Mouse (Mus musculus) kidney, postnatal 14 days (tissue): ENCODE data around the gene Hmcn1.

ENCODE experiments used
- DNase-seq: peaks from one replicate; pipeline ENCODE4 v3.0.0; 2022; ENCODE audit warnings: mixed read lengths

Gene Hmcn1

DNA sequence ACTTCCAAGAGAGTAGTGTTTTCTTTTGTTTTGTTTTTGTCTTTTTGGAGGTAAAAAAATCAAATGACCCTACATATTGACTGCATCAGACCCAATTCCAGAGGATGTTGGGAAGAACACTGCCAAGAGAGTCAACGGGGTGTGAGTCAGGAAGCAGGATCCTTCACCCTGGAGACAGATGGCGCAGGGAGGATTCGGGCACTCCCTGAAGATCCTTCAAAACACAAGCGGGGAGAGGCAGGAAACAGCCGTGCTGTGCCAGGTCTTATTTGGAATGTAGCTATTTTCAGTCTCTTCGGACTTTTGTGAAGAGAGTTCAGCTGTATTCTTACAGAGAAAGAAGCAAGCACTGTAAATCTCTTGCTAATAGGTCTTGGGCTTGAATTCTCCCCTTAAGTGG lies 120.0 kb downstream of the Hmcn1 start:
- DNase-seq: peak; percentile 75

DNA sequence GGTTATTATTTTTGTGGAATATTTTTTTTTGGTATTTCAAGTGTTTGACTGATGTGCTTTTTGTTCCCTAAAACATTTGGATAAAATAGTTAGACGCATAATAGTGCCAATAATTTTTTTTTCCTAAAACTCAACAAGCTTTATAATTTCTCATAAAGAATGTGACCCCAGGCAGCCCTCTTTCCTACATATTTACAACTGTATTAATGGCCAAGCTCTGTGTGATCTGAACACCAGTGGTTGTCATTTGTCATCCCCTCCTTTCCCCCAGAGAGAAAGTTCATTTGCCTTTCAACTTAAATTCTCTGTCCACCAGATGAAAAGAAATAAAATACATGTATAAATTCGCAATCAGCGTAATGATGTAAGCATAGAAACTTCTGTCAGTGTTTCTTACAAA lies 121.1 kb downstream of the Hmcn1 start:
- no peak for DNase-seq

DNA sequence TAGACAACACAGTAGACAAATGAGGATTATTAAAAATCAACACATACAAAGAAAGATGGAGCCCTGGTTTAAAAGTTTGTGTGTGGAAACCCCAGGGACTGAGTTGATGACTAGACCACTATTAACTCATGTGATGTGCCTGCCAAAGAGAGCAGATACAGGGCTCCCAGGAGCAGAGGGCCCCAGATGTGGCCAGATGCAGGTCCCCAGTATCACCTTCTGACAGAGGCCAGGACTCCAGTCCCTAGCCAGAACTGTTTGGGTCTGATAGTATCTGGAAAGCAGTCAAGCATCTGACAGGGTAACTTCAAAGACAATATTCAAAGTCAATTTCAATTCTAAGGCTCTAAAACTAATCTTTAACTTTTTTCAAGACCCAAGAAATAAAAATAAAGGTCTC lies 124.0 kb downstream of the Hmcn1 start:
- DNase-seq: no peak

DNA sequence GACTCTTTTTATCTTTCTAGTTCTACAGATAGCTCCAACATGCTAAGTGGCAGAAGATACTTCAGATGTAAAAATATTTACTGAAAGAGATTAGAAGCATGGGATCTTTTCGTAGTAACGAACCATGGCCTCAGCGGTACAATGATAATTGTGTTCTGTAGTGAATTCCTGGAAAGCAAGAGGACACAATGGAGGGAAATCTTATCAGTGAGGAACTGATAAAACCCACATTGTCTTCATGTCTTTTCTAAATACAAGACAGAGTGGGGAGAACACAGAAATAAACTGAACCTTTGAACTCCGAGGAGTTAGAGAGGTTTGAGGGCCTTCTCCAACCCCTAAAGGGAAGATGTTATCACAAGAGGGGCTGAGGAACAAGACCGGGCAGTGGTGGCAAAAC lies 126.6 kb downstream of the Hmcn1 start:
- no peak for DNase-seq

DNA sequence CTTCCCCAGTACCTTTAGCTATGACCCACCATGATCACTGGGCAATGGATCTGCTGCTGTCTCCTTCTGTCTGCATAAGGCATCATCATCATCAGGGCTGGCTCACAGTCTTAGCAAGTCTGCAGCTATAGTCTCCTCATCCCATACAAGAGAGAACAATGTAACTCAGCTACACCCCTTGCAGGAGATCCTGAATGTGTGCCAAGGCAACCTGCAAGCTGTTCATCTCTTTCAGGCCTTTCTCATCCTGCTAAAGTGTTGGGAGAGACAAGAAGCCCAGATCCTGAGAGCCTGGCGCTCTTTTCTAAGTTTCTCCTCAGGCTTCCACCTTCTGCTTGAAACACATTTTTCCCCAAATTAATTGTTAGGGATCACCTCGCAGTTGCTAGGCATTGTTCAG lies 135.5 kb downstream of the Hmcn1 start:
- DNase-seq: no peak

DNA sequence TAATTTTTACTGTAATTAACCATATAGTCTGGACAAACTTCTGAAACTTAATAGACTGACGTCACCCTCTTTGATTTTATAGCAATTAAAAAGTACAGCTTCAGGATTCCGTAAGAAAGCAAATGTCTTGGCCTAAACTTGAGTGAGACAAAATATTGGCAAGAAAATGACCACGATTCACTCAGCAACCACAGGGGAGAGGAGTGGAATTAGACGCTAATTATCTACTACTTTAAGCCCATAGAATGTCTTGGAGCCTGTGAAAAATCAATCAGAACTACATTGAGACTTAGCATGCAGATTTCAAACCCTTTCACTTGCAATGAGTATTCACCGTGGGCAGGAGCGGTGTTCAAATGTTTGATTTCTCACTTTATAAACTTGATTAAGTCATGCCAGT lies 159.8 kb downstream of the Hmcn1 start:
- no peak for DNase-seq

DNA sequence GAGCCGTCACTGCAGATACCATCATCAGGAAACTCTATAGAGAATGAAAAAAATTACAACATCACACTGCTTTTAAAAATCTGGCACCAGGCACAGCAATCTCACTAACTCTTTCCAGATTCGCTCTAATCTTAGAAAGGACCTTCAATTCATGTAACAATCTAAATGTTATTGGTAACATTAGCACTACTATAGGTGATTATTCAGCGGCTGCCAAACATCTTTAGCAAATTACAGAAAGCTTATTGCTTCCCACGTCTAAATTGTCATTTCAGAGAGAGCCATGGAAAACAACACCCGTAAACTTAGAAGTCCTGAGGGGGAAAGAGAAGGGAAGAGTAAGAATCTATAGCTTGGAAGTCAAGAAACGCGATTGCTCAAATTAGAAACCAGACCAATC lies 163.4 kb downstream of the Hmcn1 start:
- DNase-seq: no peak

DNA sequence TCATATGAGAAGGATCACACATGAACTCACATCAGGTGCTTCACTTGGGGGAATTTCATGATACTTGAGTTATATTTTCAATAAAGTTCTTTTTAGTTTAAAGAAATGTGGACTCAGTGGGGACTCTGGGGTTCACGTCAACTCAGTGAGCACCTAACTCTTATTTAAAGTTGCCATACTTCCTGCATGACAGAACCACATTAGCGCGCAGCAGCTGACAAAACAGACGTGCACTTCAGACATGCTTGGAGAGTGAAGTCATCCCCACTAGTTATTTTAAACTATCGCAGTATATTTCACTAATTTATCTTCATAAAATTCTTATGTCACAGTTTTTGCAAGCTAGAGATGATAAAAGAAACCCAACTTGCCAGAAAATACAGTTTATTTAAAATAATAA lies 166.1 kb downstream of the Hmcn1 start:
- DNase-seq: no peak

DNA sequence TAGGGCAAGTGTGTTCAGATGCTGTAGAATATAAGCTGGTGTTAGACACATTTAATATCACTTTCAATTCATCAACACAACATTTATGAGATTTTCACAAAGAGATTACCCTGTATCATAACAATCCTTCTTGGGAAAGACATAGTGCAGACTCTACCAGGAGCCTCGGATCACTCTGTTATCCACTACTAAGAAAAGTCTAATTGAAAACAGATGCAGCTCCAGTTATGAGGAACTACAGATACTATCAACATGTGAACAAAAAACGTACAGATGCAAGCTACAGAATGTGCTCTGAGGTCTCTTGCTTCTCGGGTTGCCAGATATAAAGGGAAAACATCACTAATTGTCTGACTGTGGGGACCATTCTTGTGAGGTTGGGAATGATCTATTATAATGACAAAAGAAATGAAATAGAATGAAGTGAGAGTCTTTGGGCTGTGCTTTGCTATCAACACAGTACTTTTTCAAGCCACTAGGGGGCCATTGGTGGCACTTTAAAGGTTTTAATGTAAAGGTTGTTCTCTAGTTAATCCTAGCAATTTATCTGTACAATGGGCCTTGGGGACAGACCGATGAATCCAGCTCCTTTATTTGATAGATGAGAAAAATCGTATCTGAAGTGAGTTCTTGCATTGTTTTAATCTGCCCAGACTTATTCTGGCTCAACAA lies 168.8 kb downstream of the Hmcn1 start:
- DNase-seq: no peak

DNA sequence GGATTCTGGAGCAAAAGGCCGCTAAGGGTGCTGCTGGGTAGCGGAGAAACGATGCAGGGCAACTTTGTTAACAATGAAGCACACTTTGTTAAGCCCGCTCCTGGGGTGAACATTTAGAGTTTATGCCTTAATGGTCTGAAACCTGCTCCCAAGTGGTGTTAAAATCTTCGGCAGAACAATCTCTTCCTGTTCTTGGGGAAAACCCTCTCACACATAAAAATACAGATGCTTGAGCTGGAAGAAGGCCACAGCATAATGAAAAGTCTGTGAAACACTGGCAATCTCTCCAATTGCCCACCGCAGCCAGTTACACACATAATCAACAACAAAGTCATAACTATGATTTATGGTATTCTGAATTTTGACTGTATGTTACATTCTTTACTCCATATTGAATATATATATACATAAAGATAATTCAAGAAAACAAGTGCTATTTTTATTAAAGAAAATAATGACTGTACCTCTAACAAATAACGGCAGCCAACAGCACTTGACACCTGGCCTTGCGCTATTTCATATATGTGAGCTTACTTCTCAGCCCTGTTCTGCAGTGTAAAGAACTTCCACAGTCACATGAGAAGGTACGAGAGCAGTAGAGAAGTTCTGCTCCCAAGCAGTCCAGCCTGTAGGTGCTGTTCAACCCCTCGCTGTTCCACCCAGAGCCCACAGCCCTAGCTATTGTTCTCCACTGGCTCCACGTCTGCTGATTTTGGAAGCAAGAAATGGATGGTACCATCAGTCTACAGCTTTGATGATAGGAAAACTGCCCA lies 177.0 kb downstream of the Hmcn1 start:
- no peak for DNase-seq

DNA sequence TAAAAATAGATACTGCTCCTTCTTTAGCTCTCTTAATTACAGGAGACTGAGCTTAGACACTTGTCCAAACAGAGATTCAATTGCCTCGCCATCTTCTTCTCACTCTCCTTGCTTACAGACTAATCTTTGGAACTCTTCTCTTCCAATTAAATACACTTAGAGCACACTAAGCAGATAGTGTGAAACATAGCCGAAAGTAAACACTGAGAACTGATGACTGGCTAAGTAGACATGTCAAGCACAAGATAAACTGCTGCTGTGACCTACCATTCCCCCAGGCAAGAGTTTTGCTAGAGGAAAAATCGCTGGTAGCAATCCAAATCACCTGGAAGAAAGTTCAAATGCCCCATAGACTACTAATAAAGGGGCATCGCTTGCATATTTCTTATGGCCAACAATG lies 178.3 kb downstream of the Hmcn1 start:
- DNase-seq: no peak

DNA sequence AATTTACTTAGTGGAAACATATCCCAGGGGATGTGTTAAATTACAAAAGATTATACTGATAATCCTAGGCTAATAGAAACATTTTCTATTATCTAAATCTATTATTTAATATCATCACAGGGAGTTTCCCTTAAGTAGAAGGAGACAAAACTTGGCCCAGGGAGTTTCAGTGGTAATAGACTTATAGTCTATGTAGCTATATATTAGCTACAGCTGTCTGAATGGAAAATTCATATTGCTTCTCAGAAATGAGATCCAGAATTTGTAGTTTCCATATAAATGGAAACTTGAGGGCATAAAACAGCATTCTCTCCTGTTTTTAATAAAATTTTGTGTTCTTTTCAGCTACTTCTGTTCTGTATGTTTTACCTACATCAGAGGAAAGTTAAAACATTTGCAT lies 179.9 kb downstream of the Hmcn1 start:
- DNase-seq: no peak

DNA sequence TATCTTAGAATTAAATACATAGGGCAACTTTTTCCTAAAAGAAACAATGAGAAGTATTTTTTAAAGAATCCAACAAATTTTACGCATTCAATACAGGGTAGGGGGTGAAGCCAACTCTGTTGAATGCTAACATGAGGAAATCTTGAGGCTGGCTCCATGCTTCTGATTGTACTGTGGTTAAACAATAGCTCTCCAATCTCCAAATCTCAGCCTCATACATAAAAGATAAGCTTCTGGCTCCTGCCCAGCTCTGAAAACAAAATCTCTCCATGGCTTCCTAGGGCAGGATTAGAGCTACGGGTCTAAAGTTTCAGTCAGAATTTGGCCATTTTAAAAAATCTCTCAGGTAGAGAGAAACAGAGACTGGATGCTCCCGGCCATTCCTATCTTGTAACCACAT lies 186.4 kb downstream of the Hmcn1 start:
- DNase-seq: no peak

DNA sequence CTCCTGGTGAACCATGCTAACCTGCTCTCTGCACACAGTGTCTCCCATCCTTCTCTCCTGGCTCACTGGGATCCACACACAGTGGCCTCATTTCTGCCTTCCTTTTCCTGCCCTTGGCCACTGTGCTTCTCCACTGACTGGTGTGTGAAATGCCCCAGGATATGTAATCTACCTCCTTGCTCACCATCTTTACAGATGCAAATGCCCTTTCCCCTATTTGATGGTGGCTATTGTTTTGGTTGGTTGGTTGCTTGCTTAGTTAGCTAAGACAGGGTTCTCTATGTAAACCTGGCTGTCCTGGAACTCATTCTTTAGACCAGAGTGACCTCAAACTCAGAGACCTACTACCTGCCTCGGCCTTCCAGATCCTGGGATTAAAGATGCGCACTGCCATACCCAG lies 187.8 kb downstream of the Hmcn1 start:
- no peak for DNase-seq

DNA sequence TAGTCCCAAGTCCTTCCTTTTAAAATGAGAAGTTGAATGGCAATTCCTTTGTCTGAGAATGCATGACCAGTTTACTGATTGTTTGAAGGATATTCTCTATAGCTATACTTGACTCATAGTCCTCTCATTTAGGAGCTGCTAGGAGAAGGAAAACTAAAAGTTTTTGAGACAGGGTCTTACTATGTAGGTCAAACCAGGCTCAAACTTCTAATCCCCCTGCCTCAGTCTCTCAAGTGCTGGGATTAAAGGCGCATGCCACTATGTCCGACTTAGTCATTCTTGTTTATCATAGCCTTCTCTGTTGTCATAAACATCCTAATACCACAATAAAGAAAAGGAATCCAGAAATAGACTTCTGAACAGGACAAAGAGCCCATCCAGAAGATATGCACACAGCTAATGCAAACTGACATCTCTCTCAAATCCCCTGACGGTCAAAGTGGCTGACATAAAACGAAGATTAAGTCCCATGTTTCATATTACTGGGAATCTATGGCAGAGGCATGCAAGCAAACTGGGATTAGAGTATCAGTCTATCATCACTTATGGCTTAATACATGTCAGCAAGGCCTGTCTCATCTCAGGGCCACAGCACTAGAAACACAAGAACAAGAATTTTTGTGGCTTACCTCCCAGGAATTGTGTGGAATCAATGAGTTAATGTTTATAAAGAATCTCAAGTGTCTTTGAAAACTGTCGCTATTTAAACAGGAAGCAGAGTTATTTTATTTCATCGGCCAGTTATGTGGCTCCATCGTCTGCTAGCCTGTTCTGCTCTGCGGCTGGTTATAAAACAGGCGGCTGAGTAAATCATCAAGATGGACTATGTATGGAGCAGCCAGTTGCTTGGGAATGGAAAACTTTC lies 188.8 kb downstream of the Hmcn1 start:
- DNase-seq: peak; percentile 26

DNA sequence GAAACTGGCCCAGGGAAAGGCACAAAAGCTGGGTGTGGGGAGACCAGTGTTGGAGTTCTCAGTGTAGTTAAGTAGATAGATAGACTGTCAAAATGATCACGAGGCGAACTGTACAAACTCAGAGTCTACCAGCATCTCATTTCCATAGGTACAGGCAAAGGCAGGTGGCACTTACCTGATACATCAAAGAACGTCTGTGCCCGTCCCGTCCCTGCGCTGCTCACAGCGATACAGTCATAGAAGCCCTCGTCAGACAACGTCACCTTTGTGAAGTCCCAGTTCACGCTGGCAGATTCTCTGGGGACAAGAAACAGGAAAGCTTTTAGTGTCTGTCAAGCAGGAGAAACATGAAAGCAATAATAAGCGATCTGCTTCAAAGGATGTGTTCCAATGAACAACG lies 190.6 kb downstream of the Hmcn1 start:
- no peak for DNase-seq

DNA sequence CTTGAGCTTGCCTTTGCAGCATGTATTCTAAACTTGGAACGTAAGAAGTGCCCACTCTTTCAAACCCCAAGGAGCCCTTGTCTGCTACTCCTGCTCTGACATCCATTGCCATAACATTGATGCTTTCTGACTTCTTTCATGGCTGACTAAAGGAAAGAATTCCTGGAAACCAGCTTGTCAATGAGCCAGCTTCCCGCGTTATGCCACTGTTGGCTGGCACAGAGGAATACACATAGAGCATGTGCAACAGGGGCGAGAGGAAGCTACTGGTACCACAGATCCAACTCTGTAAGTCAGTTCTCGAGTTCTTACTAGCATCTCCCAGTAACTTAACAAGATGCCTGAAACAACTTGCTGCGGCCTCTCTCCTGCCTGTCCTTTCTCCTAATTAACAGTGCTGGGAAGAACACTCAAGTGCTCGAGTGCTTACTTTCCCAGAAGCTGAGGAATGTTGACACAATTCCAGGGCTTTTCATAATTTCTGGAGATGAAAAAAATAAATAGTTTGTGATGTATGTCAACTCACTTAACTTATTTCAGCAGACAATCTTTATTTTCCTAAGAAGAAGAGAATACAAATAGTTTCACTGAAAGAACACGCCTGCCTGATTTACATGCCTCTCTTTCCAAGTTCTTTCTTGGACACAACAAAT lies 192.5 kb downstream of the Hmcn1 start:
- DNase-seq: no peak

DNA sequence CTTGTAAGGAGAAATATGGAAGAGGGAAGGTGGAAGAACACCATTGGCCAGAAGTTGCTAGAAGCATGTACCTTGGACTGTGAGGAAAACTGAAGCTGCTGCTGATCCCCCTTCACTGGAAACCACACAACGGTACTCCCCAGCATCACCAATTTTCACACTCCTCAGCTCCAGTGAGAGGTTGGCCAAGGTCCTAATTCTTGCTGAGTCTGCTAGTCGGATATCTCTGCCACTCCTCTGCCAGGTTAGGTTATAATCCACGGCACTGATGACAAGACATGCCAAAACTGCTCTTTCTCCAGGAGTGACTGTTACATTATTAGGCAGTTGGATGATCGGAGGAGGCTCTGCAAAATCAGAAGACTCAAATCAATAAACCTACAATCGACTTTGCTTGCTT lies 194.6 kb downstream of the Hmcn1 start:
- no peak for DNase-seq

DNA sequence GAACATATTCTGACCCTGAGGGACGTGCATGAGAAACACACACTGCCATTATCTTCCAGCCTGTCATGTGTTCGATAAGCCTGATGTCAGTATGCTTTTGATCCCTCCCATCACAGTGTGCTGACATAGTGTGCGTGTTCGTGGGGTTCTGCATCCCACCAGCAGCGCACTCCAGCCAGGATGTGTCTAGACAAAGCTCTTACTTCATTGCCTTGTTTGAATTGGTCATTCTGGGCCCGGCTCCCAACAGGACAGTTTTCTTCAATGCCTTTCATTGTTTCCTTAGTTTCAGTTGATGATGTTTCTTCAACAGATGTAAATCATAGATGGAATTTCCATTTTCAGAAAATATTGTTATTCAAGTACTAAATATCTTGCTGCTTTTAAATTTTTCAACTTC lies 206.5 kb downstream of the Hmcn1 start:
- DNase-seq: no peak

DNA sequence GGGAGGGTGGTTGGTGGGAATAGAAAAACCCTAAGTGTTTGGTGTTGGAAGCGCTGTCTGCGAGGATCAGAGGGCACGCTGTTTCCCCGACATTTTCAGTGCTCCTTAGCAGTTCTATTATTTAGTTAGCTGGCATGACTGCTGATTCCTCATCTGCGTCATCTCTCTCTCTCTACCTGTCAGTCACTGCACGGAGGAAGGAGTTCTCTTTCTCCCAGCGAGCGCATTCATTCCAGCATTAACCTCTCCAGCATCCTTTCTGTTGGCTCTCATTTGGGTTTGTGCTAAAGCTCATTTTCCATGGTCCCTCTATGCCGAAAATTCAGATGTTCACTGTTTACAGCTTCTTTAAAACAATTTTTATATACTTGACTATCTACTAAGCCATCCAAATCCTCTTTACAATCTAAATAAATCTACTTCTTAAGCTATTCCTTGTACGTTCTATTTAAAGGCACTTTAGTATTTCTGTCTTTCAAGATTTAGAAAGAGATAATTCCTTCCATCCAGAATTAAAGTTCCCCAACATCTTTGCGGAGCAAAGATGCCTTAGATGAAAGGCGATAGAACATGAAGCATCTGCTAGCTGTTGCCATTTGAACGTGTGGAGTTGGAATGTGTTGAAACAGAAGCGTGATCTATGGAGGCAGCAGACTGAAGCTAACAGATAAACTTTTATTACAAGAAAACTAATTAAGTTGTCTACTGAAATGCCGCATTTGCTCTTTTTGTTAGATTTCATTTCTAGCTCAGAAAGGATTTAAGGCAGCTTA lies 210.0 kb downstream of the Hmcn1 start:
- no peak for DNase-seq

DNA sequence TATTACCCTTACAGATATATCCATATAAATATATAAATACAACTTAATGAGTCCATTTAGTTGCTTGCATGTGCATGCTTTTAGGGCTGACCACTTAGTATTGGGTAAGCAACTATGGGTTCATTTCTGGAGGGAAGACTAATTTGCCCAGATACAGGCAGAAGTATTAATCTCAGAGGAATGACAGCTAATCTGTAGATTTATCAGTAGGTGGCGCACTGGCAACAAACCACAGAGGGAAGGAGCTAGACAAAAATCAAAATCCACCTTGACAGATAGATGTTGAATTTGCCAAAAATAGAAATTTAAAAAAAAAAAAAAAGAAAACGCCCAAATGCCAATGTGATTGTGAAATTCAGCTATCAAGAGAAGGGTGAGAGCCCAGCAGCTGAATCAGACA lies 213.3 kb downstream of the Hmcn1 start:
- no peak for DNase-seq

DNA sequence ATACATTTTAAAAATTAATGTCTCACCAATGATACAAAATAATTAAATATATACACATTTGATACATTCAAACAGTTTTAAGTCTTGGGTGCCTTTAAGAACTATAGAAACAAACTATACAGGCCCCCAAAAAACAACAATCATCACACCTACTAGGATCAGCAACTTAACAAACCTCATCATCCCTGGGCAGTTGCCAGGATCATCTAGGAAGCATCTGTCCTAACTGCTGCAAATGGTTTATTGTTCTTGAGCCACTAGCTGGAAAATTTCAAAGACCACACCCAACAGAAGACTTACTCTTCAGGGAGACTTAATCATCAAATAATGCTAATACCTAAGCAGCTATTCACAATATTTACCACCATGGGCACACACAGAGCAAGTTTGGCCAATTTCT lies 216.5 kb downstream of the Hmcn1 start:
- DNase-seq: peak; percentile 32

DNA sequence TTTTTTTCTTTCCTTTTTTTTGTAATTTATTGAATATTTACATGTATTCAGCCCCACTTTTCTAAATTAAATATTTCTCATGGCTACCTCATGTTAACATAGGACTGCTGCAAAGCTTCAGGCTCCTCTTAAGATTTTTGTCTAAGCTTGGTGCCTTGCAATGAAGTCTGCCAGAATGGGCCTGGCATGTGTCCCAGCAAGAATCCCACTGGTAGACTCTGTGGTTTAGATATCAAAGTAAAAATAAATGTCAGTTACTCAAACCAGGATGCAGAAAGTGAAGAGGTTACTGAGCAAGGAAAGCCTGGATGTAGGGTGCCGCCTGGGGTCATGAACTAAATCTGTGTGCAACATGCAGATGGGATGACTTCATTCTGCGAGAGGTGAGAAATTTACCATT lies 217.5 kb downstream of the Hmcn1 start:
- peak; percentile 31 for DNase-seq
